Mouse (Mus musculus): Measurements from ENCODE around the gene Cacng4.

Gene Cacng4

DNA sequence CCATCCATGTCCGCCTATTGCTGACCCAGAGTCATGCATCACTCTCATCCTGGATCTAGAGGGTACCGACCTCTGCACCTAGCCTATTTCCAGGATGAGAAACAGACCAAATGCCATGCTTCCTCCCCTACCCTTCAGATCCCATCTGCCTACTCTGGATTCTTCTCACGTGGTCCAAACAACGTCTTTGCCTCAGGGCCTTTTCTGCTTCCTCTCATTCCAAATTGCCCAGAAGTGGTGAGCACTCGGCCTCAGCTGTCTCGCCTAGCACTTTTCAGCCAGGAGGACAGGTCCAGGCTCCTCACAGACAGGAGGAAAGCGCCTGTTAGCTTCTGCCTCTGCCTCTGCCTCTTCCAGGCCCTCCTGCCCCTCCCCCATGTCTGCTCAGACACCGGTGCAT lies 21.0 kb downstream of the Cacng4 start:
- DNase-seq (ENCODE audit: low spot score): peak; percentile 26

DNA sequence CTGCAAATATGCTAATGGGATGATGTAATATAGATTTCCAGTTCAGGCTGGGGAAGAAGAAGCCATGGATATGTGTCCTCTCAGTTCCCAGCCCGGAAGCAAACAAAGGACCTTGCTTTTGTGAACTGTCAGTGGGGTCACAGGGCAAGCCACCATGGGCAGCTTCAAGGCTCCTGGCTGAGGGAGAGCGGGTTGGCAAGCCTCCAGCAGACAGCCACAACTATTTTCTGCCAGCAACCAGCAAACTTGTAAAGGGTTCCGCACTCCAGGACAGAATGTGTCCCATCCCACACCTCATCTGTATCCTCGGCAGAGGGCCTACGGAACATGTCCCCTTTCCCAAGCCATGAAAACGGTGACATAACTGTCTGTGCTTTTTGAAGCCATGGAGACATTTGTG lies 22.4 kb downstream of the Cacng4 start:
- DNase-seq (ENCODE audit: low spot score): no peak

DNA sequence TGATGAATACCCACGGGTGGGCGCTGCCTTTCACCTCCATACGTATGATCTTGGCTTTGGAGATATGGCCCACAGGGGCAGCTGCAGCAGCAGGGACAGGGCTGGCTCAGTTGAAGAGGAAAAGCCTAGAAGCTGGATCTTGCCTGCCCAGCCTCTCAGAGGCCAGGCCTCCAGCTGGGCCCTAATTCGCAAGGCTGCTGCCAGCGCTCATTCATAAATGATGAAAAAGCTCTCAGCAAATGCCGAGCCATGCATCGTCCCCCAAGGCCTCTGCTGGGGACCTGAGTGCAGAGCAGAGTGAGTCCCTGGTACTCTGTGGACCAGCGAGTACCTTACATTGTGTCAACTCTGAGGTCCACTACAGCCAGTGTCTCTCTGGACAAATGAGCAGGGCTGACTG lies 26.0 kb downstream of the Cacng4 start:
- peak; percentile 69 for DNase-seq (ENCODE audit: low spot score)

DNA sequence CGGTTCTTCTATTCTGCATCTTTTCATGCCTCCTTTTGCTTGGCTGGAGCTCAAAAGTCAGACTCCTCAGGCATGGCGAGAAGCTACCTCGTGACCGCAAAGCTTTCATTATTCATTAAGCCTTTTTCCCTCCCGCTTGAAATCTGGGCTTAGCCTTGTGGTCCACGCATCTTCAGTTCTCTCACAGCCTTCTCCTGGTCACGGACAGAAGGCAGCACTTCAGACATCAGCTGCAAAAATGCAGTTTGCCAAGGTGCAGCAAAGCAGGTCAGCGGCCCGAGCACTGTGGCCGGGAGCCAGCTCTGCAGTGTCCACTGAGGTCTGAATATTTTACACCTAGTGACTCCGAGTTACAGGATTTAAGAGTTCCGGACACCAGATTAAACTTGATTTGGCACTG lies 27.4 kb downstream of the Cacng4 start:
- DNase-seq (ENCODE audit: low spot score): no peak

DNA sequence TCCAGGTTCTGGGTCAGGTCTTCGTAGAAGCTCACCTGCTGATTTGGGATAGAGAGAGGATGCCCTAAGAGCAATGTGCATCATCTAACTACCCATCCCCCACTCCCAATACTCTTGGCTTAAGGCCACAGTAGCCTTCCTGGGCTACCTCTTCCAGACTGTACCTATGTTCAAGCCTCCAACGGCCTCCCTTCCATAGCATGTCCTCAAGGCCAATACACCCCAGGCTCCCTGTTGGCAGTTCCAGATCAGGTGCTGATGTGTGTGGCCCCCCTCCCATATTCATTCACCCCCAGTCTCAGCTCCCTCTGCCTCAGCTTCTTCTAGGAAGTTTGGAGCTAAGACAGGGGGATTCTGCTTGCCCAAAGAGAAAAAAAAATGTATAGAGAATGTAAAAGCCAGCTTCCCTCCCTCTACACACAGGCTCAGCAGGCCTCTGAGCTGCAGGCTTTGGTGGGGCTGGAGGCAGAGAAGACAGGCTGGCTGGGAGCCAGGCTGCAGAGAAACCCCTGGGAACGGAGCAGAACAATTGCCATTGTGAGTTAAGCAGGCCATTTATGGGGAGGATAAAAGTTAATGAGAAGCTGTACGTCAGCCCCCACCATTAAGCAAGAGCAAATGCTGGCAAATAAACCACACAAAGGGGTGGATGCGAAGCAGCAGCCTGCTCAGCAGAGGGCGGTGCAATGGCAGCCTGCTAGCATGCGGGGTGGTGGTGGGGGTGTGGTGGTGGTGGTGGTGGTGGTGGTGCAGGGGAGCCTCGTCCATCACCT lies 31.5 kb downstream of the Cacng4 start:
- peak; percentile 73 for DNase-seq (ENCODE audit: low spot score)

DNA sequence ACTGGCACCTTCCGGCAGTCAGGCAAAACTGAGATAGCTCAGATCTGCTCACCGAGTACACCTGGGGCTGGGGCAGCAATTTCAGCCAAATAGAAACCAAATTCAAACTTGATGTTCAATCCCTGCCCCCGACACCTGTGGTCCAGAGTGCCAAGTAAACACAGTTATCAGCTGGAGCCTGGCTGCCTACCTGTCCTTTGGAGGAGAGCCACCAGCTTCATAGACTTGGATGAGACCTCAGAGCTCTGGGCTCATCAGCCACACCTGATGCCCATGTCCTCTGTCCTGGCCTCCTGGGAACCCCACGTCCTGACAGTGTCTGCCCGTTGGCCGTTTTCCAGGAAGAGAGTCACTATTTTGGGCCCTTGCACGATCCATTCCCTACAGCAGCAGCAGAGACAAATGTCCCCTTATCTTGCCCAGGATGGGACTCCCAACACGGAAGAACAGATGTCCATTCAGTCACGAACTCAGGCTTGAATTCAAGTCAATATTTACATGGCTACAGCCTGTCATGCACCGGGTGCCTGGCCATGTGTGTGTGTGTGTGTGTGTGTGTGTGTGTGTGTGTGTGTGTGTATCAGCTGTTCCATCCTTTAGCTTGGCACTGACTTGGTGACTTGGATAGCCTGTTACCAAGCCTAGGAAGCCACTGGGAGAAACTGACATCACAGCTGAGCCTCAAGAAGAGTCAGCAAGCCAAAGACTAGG lies 32.4 kb downstream of the Cacng4 start:
- no peak for DNase-seq (ENCODE audit: low spot score)

DNA sequence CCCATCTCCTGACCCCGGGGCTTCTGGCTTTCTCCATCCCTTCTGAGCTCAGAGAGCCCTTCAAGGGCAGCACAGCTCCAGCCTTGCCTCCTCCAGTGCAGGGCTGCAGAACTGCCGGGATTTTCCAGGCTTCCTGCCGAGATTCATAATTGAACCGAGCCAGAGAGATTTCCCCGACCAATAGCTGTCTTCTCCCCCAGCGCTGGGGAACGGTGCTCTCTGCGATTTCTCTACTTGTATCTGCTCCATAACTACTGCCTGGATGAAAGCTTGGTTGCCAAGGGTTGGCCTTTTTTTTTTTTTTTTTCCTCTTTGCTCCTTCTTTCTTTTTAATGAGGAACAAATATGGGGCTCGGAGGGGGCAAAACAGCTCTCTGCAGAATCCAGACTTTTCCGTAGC lies 34.4 kb downstream of the Cacng4 start:
- DNase-seq (ENCODE audit: low spot score): peak; percentile 47

DNA sequence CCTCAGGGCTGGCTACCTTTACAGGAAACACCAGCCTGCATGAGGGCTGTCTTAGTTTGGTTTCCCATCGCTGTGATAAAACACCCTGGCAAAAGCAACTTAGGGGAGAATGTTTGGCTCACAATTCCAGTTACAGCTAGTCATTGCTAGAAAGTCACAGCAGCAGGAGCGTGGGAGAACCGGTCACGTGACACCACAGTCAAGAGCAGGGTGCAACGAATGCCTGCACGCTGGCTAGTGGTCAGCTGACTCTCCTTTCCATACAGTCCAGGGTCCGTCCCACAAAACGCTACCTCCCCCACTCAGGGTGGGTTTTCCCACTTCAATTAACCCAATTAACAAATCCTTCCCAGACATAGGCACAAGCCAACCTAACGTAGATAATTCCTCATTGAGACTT lies 34.8 kb downstream of the Cacng4 start:
- DNase-seq (ENCODE audit: low spot score): no peak

DNA sequence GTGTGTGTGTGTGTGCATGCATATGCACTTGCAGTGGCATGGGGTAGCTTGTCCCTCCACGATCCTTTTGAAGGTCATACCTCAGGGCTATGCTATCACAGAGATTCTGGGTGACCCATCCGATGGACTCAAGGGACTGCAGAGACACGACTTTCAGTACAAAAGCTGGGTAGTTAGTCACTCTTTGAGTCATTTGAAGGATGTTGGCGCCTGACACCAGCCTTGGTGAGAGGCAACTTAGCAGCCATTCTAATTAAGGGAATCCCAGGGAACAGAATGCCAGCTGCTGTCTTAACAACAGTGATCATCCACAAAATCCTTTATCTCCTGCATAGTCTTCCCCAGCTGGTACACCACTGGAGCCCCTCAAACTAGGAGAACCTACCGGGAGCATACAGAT lies 45.2 kb downstream of the Cacng4 start:
- DNase-seq (ENCODE audit: low spot score): no peak

DNA sequence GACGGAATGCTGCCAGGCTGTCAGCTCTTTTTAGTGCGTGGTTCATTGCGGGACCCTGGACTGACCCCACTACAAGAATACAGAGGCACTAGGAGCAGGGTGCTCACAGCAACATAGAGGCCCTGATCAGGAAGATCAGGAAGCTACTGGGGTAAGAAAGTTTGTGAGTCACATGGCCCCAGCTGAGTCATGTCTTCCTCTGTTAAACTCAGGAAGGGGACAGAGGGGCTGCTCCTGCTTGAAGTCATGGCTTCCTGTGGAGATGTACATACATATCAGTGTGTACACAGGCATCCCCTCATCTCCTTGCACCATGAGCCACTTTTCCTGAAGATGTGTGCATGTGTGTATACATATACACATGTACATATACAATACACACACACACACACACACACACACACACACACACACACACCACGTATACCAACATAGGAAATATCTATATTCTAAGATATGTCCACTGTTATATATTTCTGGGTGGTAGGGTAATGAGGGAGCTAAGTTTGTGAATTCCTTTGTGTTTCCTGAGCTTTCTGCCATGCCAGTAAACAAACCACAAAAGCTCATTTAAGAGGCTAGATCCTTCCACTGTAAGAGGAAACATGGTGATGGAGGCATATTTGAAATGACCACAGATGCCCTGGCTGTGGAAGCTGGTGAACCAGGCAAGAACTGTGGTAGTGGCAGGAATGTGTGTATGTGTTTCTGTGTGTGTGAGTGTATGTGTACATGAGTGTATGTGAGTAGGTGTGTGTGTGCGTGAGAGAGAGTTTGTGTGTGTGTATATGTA lies 45.9 kb downstream of the Cacng4 start:
- peak; percentile 29 for DNase-seq (ENCODE audit: low spot score)

DNA sequence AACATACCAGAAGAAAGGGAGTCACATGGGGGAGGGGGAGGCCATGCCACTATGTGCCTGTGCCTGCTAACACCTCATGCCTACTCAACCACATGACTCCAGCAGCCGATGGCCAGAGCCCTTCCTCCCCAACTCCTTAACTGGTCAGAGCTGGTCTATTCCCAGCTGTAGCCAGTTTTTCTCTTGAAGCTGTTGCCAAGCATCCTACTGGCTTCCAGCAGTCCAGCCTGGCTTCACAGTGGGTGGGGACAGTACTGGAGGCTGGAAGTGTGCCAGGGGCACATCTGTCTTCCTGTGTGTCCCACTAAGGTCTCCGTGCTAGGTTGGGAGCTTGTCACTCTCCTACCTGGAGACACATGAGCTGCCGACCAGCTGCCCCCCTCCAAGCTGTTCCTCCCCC lies 51.3 kb downstream of the Cacng4 start:
- DNase-seq (ENCODE audit: low spot score): no peak

DNA sequence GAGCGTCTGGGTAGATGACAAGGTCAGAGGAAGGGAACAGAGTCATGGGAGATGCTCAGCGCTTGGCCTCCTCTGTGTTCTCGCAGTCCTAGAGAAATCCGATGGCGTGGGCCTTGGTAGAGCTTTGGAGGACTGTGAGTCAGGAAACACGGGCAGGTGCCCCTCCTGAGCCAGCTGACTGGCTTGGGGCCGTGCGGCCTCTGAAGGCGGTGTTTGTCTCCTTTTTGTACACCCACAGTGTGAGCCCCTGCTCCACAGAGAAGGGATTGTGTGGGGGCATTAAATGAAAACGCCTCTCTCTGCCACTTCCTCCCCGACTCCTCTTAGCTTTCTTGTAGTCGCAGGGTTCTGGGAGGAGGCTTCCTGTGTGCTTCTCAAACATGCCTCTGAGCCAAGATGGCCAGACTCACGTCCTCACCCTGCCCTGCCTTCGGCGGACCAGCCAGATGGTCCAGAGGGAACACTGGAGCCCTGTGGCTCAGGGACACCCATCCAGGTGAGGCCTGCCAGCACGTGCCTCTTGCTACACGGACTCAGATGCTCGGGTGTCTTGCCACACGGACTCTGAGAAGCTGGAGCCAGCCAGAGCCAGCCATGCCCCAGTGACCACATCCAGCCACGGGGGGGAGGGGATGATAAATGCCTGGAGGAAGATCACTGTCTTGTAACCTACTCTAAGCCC lies 55.8 kb downstream of the Cacng4 start:
- DNase-seq (ENCODE audit: low spot score): no peak

DNA sequence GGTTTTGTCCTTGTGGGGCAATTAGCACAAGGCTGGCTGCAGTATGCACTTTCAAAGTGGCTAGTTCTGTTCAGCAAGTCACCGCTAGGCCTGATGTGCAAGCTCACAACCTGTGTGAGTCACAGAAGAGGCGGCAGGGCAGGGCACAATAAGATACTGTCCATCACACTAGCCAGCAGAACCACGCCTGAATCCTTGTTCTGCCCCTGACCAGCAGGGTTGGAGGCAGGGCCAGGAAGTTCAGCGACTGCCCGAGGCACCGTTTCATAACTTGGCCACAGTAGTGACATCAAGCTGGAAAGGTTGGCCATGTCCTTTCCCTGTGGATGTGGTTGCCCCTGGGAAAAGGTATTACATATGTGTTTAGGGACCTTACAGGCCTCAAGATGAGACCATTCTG lies 56.5 kb downstream of the Cacng4 start:
- no peak for DNase-seq (ENCODE audit: low spot score)

DNA sequence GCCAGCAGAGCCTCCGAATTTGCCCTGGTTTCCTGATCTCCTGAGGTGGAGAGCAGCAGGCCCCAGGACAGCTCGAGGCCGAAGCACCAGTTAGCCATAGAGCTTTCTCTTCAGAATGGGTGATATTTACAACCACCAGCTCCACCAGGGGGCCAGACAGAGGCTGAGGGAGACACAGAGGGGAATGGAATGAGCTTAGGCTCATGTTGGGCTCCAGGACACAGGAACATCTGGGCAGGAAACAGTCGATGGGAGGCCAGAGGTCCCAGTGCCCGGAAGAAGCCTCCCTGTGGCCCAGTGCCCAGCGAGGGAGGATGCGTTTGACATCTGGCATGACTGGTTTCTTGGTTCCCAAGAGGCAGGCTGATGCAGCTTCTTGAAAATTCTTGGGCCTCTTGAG lies 60.2 kb downstream of the Cacng4 start:
- no peak for DNase-seq (ENCODE audit: low spot score)

DNA sequence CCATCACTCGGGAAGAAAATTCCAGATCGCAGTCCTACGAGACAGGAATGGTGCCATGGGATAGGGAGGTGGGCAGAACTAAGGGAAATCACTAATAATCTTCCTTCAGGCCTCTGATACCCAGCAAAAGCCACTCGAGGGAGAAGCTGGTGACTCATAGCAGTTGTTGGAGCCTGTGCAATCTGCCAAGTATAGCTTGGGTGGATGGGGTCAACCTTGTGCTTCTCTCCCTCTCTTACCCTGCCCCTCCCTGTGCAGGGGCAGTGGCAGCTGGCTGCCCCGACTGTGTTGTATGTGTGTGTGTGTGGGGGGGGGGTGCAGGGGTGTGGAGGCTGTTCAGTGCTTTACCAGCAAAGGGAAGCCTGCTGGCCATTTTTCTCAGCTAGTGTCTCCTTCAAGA lies 62.9 kb downstream of the Cacng4 start:
- DNase-seq (ENCODE audit: low spot score): no peak

DNA sequence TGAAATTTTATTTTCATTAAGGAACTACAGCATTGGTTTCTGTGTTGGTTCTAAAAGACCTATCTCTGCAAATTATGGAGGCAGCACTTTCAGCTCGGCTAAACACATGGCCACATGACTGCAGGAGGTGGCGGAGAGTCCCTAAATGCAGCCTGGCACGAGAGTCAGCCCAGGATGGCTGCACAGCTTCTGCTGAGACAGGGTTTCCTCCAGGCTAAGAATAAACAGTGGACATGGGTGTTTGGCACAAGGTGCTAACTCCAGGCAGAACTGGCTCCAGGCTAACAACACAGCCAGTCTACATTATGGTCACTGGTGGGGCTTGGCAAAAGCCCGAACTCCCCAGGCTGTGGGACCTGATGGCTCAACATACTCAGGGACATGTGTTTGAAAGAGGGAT lies 63.4 kb downstream of the Cacng4 start:
- no peak for DNase-seq (ENCODE audit: low spot score)

DNA sequence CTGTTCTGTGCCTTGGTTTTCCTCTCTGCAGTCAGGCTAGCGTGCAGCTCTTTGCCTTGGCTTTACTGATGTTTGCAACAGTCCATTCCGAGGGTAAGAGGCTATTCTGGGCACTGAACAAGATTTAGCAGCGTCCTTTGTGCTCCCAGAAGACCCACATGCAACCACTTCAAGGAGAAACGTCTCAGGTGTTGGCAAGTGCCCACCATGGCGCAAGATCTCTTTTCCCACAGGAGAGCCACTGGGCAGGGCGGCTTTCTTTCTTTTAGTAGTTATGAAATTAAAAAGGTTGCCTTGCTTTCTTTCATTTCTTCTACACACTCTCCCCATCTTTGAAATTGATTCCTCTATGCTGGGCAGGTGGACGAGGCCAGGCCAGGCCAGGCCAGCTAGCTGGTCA lies 65.2 kb downstream of the Cacng4 start:
- DNase-seq (ENCODE audit: low spot score): no peak

DNA sequence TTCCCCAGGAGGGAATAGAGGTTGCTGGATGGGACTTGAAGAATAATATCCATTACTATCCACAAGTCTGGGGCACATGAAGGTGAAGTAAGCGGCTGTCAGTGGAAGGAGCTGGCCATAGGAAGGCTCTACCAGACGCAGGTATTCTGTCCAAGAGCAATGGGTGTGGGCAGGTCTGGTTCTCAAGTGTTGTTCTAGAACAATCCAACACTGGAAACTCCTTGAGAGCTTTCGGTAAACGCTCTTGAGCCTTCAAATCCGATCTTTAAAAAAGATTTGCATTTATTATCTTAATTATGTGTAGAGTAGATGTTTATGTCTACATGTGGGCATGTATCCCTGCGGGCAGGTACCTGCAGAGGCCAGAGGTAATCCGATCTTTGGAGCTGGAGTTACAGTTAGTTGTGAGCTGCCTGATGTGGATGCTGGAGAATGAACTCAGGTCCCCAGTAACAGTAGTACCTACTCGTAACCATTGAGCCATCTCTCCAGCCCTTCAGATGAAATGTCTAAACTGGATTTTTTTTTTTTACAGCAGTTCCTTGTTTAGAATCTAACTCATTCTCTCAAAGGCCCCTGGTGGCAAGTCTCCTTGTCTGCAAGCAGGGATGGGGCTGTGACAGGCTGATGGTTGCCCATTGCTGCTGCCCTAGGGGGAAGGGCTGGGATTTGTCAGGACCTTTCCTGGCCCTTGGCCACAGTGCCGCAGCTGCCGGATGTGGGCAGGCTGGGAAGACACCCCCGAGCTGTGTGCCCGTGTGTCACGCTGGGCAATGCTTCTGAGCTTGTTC lies 66.1 kb downstream of the Cacng4 start:
- no peak for DNase-seq (ENCODE audit: low spot score)

DNA sequence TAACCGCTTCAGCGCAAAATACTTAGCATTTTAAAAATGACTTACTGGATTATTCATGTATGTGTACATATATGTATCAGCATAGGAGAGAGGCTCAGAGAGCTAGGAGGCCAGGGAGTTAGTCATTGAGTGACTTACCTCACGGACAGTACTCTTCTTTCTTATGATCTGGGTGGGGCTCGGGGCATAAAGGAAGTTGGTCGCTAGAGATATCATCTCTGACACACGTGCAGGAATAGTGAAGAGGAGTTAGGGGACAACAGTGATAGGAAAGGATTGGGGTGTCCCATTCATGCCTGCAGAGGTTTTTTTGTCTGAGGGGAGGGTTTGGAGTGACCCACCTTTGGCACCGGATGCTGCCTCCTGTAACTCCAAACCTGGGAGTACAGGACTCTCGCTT lies 69.8 kb downstream of the Cacng4 start:
- DNase-seq (ENCODE audit: low spot score): no peak

DNA sequence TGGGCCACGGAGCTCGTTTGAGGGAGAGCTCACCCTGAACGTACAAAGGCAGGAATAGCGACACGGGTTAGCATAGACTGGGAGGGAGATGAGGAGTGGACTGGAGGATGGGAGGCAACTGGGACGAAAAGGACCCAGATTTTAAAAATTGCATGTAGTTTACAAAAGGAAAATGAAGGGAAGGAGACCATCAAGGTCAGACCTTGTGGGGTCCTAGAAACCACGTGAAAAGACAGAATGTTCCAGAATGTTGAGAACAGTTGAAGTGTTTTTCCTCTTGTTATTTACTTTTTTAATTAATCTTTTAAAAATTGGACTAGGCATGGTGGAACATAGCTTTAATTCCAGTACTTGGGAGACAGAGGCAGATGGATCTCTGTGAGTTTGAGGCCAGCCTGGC lies 73.3 kb downstream of the Cacng4 start:
- no peak for DNase-seq (ENCODE audit: low spot score)

DNA sequence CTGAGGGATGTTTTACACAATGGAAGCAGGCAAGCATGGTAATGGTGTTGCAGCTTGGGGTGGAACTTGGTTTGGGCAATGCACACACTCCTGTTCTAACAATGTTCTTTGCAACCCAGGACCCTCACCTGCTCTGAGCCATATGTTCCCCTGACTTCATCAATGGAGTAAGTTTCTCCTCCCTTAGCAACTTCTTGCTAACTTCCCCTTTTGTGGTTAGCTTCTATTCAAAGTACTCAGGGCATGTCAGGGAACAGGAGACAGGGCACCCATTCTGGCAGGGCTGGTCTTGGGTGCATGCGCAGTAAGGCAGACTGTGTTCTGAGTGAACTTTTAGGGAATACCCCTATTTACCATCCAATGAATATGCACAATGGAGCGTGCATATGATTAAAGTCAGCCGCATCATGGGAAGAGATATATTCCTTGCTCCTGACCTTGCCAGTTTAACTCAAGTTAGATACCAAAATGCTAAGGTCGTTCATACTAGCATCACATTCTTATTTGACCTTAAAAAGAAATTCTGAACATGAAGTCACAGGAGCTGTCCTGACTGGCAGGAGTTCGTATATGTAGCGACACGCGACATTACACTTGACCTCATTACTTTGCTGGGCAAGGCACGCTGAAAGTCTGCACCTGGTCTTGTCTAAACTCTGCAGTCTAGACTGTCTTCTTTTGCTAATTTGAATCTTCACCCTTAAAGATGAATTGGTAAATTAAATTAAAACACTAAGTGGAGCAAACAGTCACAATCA lies 73.9 kb downstream of the Cacng4 start:
- no peak for DNase-seq (ENCODE audit: low spot score)
